Mouse (Mus musculus) G1E (cell line): ENCODE measurements around the gene Ncor2.

Source experiments
- CTCF ChIP-seq: IDR thresholded peaks from 2 replicates; pipeline ENCODE4 v1.5.1; 2012; ENCODE audit warnings: low read depth, low read length, inconsistent platforms, mixed read lengths
- GATA1 ChIP-seq: IDR thresholded peaks from 2 replicates; pipeline ENCODE4 v1.6.1; 2012; ENCODE audit warnings: borderline replicate concordance, low read length, inconsistent platforms, mixed read lengths
- POLR2AphosphoS5 ChIP-seq: IDR thresholded peaks from 2 replicates; pipeline ENCODE4 v1.6.1; 2012; ENCODE audit warnings: low read depth, low read length, inconsistent platforms; ENCODE audit not compliant: insufficient replicate concordance
- TAL1 ChIP-seq: conservative IDR thresholded peaks from 2 replicates; pipeline ENCODE4 v1.6.1; 2012; ENCODE audit warnings: low read depth, low read length, inconsistent platforms, mixed read lengths

- TF ChIP-seq CTCF (no peak), GATA1 (no peak), POLR2AphosphoS5 (no peak), TAL1 (no peak)
These were observed 23.6 kb downstream of the Ncor2 start for GRCm38 (mm10) chr5:125155451-125155850.
